Mouse (Mus musculus): ENCODE data around the gene Pou2f1. TPM values are rescaled to one million over a fixed set of nuclear protein-coding genes. Genes with fewer than 3 reads are reported as not detected.
"Not testable (repeated sequence)": the region's sequence is repeated elsewhere in the genome, so short reads cannot be mapped to it uniquely, and the experiment has no call there.

The Pou2f1 gene
- total RNA-seq, 2 experiments from 2014 or later, result 6.3 to 6.7 TPM

- no peak for DNase-seq
- intact Hi-C loops (cut with DNase I; ENCODE audit: low total_unique reads), result no loop called here
These were observed 6.3 kb upstream of the Pou2f1 start for GRCm38 (mm10) chr1:166008634-166009350.

GRCm38 (mm10) chr1:166007026-166007425, 4.5 kb upstream of the Pou2f1 start:
- intact Hi-C loops (cut with DNase I; ENCODE audit: low total_unique reads), result no loop called here
- DNase-seq, result no peak

- intact Hi-C loops (cut with DNase I; ENCODE audit: low total_unique reads), result loop anchor here (2.0 kb wide), 1 partner anchor 151 kb away; no protein-coding TSS in a partner anchor
- peak; percentile 93 for DNase-seq
These were observed 924 bp upstream of the Pou2f1 start for GRCm38 (mm10) chr1:166003181-166004022.

GRCm38 (mm10) chr1:166001904-166002489, 481 bp downstream of the Pou2f1 start:
- DNase-seq, result peak; percentile 36
- intact Hi-C loops (cut with DNase I; ENCODE audit: low total_unique reads), result loop anchor here (2.0 kb wide), 1 partner anchor 153 kb away; no protein-coding TSS in a partner anchor

DNA sequence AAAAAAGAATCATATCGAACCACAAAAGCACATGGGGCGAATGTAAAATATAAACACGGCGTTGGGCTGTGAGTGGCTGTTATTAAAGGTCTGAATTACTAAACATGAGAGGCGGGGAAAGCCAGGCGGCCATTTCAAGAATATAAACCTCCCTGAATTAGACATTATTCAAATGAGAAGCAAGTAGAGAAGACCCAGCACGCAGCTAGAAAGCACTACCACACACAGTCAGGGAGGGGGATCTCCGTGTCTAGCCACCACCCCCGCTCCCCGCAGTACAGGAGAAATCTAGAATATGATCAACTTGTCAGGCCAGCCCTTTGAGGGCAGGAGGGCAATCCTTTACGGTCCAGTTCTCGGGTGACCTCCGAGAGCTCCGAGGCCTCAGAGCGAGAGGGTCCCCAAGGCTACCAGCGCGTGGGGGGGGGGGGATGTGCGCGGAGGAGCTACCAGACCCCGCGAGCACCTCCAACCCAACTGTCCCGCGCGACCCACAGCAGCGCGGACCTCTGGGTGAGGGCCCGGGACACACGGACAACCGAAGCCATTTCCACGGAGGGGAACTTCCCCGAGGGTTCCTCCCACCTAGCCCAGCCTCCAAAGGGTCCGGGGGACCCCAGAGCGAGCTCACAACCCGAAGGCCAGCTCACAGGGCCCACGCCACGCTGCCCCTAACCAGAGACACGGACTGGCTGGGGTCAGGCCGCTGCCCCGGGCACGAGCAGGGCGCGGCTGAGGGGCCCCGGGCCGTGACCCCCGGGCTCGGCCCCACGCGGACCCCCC, 1.2 kb downstream of the Pou2f1 start:
- peak; percentile 32 for DNase-seq
- intact Hi-C loops (cut with DNase I; ENCODE audit: low total_unique reads), result no loop called here

DNA sequence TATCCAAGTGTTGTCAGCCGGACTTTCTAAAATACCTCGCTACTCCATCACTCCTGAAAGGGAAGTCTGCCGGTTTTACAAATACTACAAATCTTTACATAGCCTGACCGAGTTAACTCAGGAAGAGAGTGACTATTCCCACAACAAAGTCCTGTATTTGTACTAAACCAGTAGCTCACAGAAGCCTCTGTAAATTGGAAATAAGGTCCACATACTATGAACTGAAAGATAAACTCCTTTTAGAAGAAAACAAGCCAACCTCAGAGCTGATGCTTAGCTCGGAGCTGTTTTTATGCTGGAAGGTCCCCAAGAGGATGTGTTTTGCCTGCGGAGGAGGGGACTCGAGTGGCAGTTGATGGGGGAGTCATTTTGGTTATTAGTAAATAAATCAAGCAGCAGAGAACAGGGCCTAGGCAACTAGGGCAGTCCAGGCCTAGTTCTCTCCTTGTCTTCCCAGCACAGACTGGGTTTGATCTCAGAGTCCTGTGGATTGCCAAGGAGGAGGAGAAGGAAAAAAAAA, 1.8 kb downstream of the Pou2f1 start:
- intact Hi-C loops (cut with DNase I; ENCODE audit: low total_unique reads), result no loop called here
- DNase-seq, result no peak

GRCm38 (mm10) chr1:165999709-166000108, 2.8 kb downstream of the Pou2f1 start:
- no peak for DNase-seq
- intact Hi-C loops (cut with DNase I; ENCODE audit: low total_unique reads), result no loop called here

GRCm38 (mm10) chr1:165995661-165996055, 6.8 kb downstream of the Pou2f1 start:
- intact Hi-C loops (cut with DNase I; ENCODE audit: low total_unique reads), result no loop called here
- no peak for DNase-seq

DNA sequence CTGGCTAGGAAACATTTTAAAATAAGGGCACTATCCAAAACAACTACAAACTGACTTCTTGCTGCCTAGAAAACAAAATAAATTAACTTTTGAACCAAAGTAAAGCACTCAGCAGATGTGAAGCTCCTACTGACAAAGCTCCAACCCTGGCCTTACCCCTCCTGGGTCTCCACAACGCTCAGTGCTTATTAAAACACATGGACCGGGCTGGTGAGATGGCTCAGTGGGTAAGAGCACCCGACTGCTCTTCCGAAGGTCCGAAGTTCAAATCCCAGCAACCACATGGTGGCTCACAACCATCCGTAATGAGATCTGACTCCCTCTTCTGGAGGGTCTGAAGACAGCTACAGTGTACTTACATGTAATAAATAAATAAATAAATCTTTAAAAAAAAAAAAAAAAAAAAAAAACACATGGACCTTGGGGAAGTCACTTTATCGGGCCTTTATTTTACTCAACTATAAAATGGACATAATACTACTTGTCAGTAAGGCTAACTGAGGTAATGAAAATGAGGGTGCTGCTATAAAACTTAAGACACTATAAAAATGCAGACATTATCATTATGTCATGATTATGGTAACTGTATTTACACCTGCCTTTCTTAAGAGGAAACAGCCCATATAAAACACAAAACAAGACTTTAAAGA, 7.3 kb downstream of the Pou2f1 start:
- DNase-seq; intact Hi-C loops (cut with DNase I; ENCODE audit: low total_unique reads): not testable (repeated sequence)

DNA sequence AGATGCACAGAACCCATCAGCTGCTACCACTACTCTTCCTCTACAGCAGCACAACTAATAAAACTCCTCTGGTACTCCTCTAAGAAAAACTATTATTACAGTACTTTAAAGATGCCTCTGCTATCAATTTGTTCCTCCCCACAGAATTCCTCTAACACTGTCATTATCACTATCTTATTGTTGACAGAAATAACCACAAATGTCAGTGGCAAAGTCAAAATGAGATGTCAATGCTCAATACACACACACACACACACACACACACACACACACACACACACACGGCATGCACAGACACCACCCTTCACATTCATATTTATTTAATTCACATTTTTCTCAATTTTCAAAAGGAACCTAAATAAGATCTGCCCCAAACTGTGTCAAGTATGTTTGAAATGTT, 8.2 kb downstream of the Pou2f1 start:
- DNase-seq, result no peak
- intact Hi-C loops (cut with DNase I; ENCODE audit: low total_unique reads), result no loop called here

- no peak for DNase-seq
- intact Hi-C loops (cut with DNase I; ENCODE audit: low total_unique reads), result no loop called here
These were observed 9.0 kb downstream of the Pou2f1 start for GRCm38 (mm10) chr1:165993270-165994156.

DNA sequence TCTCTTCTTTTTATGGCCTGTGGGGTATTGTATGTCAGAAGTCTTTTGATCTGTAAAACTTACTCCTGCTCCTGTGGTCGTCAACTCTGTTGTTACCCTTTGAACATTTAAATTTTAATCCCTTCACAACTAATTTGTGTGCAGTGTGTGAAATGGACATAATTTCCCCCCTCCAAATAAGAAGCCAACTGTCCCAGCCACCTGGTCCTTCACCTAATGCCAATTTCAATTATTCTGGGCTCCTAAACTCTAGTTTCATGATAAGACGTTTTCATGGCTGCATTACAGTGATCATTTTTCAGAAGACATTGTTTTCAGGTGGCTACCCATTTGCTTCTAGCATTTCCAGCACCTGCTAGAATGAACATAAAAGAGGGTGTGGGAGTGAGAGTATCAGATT, 13.9 kb downstream of the Pou2f1 start:
- DNase-seq, result no peak
- intact Hi-C loops (cut with DNase I; ENCODE audit: low total_unique reads), result no loop called here

DNA sequence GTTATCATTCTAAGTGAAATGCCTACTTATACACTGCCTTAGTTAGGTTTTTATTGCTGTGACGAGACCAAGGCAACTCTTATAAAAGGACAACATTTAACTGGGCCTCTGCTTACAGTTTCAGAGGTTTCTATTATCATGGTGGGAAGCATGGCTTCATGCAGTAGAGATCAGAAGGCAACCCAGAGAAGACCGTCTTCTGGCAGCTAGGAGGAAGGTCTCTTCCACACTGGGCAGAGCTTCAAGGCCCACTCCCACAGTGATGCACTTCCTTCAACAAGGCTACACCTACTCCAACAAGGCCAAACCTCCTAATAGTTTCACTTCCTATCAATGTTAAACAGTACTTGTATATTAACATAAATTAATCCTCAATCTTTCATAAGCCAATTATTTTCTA, 14.4 kb downstream of the Pou2f1 start:
- intact Hi-C loops (cut with DNase I; ENCODE audit: low total_unique reads), result no loop called here
- DNase-seq, result no peak

DNA sequence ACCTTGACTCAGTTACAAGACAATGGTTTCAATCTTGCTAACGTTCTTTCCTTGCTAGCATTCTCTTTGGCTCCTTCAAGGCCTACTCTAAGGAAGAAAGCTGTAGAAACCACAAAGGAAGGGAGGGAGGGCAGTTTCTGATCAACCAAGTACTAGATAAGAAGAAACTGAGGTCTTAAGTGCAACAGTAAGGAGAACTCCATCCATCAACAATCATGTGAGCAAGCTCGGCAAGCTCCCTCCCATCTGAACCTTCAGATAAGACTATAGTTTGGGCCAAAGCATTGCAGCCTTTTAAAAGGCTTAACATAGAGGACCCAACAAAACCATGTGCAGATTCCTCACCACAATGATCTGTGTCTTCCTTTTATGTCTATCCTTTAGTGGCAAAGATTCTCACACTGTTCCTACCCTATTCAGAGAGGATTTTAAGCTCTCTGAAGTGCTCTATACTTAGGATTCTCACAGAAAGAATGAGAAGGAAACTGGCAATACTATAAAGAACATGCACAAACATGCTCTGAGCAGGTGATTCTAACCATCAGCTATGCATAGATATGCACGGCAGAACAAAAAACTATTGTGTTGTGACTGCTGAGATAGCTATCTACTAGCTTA, 16.6 kb downstream of the Pou2f1 start:
- intact Hi-C loops (cut with DNase I; ENCODE audit: low total_unique reads), result no loop called here
- DNase-seq, result no peak

GRCm38 (mm10) chr1:165985186-165985585, 17.3 kb downstream of the Pou2f1 start:
- DNase-seq, result no peak
- intact Hi-C loops (cut with DNase I; ENCODE audit: low total_unique reads), result no loop called here

DNA sequence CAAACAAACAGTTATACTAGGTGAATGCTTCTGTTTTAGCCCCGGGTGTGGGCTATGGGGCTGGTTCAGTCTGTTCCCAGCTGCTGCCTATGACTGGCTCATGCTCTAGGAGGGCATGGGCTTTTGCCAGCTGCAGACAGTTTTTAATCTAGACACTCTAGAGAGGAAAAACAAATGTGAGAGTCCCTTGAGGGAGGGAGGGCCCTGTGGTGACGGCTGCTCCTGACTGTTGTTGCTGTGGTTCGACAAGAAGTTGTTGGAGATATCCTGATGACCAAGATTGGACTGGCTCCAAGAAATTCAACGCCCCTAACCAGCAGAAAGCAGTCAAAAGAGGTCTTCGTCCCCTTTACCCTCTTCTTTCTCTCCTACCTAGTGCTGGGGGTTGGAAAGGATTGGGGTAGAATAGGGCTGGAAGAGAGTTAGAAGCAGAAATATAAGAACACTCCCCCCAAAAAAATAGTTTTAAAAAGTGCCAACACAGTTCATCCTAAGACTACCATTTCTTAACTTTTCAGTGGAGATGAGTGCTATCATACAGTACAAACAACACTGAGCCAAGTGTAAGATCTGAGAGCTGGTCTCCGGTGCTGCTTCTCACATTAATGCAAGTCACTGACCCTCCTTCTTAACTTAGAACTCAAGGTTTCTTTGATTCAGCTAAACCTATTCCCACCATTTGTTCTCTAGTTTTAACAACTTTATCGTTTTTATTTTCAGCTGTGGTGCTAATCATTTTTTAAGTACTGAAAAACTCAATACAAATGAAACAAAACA, 25.6 kb downstream of the Pou2f1 start:
- DNase-seq, result no peak
- intact Hi-C loops (cut with DNase I; ENCODE audit: low total_unique reads), result no loop called here
